Mouse (Mus musculus) induced T-regulatory cell, adult 2 months (primary cell): ENCODE data around the gene Tle4.
"Not testable (repeated sequence)": the region's sequence is repeated elsewhere in the genome, so short reads cannot be mapped to it uniquely, and the experiment has no call there.

Source experiments
- DNase-seq: peaks from one replicate; pipeline ENCODE4 v3.0.0-alpha.2; 2012; ENCODE audit warnings: low read depth

Tle4 gene

DNA sequence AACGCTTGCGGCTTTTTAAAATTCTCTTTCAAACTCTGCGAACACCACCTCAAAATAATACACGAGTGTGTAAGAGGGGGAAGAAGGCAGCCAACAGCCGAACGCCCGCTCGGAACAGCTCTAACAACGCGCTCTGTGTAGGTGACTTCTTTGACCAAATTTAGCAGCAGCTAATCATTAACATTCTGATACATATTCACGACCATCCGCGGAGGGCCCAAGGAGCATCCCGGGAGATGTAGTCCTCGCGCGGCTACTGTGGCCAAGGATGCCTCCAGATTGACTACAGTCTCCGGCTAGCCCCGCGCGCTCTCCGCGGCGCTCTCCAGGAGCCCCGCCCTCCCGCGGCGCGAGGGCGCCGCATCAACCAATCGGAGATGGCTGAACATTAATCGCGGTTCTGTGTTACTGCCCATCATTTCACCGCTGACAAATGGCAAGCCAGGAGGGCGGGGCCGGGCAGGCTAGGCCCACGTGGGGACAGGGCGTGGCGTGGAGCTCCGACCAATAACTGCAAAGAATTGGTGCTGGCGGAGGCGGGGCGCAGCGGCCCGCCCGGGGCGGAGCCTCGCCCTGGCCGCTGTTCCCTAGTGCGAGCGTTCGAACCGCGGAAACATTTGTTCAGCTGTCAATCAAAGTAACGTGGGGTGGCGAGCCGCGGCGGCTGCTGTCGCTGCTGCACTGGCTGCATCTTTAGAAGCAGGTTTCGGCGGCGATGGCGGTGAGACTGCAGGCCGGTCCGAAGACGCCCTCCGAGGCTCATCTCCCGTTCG lies at the start of gene Tle4:
Gene Tle4, minus strand, starts transcription at position 135 of the 773 bp plus-strand sequence.
- peak; percentile 99 for DNase-seq

DNA sequence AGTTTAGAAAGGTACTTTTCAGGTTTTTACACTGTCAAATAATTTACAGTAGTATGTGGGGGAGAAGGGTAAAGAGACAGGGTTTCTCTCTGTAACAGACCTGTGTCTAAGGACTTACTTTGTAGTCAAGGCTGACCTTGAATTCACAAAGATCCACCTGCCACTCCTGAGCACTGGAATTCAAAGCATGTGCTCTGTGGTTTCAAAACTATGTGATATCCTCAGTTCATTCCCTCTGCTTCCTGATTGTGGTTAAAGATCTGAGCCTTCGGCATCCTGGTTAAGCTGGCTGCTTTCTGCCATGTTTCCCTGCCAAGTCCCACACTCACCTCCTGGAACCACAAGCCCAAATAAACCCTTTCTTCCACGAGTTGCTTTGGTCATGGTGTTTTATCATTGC lies 47.8 kb upstream of the Tle4 start:
- DNase-seq: no peak

DNA sequence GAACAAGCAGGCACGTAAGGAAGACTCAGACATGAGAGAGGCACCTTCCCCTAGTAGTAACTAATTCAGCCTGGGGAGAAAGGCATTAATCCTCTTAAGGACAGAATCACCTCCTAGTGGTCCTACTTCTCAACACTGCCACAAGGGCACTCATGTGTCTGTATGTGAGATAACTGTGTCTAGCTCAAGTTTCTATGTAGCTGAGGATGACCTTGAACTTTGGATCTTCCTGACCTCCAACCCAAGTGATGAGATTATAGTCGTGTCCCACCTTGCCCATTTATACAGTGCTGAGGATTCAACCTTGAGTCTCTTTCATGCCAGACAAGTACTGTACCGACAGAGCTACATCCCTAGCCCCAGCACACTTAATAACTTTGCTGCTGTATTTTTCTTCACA lies 46.9 kb upstream of the Tle4 start:
- DNase-seq: no peak

DNA sequence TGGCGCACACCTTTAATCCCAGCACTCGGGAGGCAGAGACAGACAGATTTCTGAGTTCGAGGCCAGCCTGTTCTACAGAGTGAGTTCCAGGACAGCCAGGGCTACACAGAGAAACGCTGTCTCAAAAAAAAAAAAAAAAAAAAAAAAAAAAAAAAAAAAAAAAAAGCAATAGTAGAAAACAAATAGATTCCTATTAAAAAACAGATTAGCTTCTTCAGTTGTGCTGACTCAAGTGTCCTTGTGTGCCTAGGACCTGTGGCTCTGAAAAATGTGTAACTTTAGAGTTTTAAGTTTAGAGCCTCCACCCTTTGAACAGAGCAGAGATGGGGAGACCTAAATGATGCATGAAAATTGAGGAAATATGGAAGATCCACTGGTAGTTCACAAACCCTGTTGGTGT lies 45.2 kb upstream of the Tle4 start:
- not testable (repeated sequence) for DNase-seq

DNA sequence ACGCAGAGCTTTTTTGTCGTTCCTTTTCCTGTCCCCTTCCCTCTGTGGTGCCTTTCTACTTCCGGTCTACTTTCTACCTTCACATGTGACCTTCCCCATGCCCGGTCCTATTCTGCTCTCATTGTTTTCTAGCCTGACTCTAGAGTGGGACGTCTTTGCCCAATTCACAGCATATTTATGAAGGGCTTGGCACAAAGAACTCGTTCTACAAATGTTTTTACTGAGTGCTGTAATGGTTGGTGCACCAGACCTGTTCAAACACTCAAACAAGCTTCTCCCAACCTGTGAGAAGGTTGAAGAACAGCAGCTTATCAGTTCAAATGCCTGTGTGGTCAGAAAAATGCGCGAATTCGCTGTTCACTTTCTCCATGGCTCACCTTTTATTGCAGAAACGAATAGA lies 44.8 kb upstream of the Tle4 start:
- DNase-seq: no peak

DNA sequence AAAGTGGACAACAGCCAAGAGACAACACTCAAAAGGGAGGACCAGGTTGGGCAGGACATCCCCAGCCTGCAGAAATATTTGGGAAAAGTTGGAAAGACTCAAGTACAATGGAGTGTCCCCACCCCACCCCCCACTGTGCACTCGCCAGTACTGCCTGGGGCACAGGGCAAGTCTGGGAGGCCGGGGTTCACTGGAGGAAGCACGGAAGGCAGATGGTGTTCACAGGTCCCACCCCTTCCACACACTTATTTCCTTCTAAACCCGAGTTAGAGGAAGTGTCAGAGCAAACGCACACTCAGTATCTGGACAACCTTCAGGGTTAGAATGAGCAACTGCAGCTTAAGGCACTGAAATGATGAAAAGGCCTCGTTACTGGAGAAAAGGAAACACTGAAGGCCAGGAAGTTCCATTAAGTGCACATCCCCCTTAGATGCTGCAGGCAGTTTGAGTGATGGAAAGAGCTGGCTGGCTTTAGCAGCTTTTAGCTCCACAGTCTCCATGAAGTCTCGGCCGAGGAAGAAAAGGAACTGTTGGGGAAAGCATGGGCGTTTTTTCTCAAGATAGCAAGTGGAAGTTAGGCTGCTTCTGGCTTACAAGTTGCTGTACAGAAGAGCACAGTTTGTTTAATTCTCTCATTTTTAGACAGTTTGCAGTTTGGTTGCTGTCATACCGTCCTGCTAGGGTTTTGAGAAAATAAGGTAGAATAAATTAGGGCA lies 37.5 kb upstream of the Tle4 start:
- DNase-seq: no peak

DNA sequence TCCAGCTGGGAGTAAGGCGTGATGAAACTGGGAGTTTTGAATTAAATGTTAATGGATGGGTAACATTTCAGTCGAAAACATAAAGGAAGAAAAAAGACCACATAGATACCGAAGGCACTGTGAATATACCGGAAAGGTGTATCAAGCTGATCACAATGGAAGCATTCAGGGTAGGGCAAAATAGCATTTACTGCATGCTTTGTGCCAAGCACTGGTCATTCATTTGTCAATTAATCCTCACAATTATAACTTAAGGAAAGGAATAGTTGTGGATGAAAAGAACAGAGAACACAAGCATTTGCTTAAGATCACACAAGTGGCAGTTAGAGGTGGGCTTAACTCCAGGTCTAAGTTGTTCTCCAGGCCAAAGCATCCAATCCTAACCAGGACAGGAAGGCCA lies 25.5 kb upstream of the Tle4 start:
- DNase-seq: no peak

DNA sequence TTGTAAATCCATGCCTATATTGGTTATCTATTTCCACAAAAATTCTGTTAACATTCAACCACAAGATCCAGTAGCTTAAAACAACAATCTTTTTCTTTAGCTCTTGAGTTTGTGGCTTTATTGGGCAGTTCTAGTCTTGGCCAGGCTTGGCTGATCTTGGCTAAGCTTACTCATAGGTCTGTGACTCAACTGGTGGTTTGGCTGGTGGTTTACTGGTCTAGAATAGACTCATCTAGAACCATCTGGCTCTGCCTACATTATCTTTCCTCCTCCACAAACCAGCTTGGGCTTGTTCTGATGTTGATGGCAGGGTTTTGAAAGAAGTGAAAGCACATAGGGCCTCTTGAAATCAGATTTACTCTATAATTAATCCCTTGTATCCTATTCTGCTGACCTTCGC lies 22.7 kb upstream of the Tle4 start:
- peak; percentile 53 for DNase-seq

DNA sequence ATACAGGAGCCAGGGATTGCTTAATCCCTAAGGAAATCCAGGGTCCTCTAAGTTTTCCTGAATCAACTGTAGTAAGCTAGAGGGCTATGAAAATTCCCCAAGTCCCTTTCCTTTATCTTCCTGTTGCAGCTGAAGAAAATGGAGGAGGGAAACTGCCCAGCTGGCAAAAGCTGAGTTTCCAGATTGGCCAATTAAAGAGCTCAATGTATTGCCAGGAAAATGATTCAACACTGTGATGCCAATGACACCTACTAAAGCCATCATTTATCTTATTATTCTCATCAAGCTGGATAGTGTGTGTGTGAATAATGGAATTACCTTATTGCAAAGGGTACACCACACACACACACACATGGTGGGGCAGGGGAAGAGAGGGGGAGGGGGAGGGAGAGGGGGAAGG lies 22.0 kb upstream of the Tle4 start:
- DNase-seq: no peak

DNA sequence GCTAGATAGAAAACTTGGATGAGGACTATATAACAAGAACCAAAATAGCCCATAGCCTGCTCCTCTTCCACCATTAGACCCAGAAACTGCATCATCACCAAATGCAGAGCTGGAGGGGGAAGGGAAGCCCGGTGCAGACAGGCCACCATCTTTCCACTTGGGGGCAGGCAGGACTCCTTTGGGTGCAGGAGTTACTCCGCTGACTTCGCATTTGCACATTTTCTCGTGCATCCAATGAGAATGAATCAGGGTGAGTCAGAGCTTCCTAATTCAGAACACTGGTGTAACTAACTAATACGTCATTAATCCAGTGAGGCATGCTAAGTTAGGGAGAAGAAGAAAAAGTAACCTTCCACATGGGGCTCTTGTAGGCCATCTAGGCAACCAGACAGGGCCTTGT lies 17.0 kb upstream of the Tle4 start:
- no peak for DNase-seq

DNA sequence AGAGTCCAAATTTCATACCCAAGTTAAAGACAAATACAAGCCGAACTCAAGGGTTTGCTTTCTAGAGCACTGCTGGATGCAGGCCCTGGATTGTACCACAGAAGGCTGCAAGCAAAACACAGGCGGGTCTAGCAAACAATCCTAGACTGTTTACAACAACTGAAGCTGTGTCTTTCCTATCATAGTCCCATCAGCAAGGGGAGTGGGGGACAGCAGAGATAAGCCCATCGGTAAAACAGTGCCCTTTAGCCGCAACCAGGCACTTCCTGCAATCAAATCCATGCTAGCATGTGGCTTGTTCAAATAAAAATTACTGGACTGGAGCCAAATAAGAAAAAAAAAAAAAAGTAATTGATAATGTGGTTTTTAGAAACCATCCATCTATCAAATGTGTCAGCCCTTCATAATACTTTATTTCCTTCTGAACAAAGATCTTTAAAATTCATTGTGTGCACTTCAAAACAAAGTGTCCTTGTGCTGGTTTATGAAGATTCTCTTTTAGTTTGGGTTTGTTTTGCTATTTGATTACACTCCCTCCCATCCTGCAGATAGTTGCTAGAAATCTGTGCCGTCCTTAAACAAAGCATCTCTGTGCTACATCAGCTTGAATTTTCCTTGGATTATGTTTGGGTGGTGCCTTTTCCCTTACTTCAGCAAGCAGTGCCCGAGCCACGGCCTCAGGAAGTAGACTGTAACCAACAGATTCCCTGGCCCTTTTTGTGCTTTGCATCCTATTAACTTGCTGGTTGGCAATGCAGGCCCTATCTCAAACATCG lies 12.9 kb upstream of the Tle4 start:
- no peak for DNase-seq

DNA sequence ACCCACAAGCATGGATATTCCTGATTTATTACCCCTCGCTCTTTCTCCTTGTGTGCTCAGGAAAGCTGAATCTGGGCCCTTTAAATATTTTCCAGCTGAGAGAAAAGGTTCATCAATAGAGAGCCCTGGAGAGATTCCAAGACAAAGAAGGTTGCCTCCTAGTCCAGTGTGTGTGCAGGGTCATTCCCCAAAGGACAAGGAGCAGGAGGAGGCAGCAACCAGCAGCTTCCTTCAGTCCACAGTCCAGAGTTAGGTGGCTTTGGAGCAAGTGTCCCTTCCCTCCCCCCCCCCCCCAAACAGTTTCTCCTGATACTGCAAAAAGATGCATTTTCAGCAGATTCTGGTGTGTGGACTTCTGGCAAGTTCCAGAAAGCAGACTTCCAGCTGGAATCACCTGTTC lies 3.0 kb upstream of the Tle4 start:
- DNase-seq: no peak

DNA sequence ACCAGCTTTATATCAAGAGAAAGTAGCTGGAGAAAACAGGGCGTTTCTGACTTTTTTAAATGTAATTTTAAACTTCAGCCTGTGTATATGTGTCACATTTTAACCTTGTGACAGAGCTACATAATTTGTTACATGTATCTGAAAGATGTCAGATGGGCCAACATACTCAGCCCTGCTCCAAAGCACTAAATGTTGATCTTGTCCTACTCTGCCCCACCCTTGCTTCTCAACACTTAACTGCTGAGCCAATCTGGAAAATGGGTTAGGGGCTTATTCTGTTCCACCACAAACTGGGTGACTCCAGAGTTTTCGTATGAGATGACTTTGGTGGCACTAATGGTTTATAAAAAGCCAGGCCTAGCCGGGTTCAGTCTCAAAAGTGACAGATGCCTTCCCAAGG lies 2.5 kb upstream of the Tle4 start:
- DNase-seq: no peak

DNA sequence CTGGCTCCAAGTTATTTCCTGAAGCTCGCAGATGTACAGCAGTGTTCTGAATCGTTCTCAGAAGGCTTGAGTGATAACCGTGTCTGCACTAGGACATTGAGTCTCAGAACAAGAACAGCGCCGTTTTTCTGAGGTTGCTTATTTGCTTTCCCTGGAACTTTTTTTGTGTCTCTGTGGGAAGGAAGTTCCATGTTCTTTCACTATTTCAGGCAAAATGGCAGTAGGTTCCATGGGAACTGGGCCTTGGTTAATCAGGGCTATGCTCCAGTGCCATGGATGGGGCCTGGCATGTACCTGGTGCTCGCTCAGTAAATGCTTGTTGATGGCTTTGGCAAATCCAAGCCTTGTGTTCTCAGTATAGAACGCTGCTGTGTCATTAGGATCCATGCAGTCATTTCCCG lies 2.0 kb upstream of the Tle4 start:
- peak; percentile 26 for DNase-seq

DNA sequence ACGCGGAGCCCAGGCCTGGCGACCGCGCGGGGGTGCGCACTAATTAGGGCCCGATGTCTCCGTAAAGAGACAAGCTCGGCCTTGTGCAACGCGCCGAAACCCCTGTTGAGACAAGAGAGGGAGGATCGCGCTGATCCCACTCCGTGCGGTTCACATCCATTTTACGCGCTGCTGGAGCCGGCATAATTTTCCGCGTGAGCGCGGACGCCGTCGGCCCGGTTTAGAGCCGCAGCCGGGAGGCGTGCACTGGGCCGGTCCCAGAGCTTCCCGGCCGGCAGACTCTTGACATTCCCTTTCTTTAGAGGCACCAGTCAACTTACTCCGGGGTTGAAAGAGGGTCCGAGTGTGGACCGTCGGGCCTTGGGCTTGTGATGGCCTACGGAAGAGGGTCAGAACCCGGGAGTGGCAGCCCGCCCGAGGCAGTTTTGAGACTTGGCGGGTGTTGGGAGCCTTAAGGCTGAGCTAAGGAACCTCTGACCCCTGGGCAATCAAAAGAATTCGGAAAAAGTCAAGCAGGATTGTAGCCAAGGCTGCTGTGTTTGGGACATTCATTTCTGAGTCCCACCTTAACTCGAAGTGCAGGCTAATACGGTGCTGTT lies 938 bp upstream of the Tle4 start:
- no peak for DNase-seq

DNA sequence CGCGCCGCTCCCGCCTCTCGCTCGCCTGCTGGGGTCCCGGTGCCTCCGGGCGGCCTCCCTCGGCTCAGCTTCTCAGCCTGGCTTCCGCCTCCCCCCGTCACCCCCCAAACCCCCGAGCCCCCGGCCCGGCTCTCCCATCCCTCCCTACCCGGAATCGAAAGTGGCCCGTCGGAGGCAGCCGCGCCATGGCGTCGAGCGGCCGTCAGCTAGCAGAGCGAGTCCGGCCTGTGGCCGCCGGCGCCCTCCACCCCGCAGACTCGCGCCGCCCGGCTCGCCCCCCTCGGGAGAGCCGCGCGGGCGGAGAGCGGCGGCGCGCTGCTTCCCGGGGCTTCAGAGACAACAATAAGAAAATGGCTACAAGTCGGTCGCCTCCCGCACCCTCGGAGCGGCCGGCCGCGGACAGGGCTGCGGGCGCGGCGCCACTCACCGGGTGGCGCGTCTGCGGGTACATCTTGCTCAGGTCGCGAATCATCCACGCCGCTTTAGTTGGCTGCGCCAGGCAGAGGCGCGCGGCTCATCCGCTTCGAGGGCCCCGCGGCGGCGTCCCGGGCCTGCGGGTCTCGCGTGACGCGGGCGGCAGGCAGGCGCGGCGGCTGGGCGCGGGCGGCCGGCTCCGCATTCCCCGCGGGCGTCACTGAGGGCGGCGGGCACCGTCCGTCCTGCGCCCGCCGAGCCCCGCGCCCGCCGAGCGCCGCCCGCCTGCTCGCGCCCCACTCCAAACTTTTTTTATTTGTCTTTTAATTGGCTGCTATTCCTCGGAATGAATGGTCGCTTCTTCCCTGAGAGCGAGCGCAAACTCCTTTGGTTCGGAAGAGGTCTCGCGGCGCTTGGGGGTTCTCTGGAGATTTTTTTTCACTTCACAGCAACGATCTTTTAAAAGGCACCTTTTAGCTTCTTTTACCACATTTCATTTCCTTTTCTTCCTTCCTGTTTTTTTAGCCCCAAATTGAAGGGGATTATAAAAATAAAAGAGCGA lies 622 bp downstream of the Tle4 start:
- peak; percentile 68 for DNase-seq

DNA sequence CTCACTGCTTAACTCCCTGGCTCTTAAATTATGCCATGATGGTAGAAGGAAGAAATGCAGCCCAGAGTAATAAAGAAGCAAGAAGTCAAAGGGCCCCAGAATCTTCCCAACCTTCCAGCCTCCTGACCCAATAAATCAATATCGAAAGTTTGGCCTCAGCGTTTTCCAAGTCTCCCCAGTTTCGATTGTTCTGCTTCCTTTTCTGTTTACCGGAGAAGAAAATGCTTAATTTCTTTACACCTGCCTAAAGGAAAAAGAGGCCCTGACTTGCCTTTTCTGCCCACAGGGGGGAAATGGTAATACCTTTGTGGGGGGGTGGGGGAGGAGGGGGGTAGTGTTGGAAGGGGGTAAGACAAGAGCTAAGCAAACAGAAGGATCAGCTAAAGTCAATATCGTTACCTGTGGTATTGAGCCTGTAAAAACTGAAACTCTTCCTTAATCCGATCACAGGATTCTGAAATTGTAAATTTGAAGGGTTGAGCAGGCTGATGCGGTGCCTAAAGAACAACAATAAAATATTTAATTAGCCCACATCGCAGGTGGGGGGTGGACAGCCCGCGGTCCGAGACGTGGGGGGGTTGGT lies 1.4 kb downstream of the Tle4 start:
- DNase-seq: peak; percentile 60

DNA sequence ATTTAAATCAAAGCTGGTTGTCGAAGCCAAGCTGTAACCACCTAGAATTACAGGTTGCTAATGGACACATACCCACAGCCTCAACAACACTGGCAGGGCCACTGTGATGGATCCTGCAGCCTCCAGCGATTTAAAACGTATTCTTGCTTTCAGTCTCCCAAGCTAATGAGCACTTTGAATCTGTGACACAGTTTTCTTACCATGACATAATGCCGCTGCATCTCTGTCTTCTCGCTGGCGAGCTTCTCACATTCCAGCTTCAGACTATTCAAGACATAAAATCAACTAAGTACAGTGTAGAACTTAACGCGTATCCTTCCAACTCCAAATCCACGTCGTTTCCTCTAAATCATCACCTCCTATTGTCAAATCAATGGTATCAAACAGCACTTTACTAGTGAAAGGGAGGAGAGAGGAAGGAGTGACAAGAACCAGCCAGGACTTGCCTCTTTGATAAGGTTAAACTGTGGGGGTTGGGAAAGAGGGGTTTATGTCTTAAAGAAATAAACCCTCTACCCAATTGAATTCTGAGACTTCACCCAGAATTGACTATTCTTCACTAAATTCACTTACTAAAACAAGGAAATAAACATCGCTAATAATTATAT lies 2.4 kb downstream of the Tle4 start:
- no peak for DNase-seq

DNA sequence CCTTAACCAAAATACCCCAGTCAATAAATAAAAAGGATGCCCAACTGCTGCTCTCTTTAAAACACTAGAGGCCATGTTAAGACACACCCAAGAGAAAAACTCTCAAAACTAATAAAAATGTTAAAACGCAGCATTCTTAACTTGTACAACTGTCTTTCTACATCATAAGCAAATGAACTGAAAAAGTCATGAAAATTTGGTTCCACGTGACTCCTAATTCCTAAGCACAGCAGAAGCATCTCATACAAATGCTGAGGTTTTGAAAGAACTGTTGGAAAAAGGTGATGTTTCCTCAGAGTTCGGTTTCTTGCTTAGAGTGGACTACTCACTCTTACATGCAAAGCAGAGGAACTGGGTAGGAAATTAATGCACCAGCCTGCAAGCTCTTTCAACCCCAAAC lies 3.3 kb downstream of the Tle4 start:
- no peak for DNase-seq

DNA sequence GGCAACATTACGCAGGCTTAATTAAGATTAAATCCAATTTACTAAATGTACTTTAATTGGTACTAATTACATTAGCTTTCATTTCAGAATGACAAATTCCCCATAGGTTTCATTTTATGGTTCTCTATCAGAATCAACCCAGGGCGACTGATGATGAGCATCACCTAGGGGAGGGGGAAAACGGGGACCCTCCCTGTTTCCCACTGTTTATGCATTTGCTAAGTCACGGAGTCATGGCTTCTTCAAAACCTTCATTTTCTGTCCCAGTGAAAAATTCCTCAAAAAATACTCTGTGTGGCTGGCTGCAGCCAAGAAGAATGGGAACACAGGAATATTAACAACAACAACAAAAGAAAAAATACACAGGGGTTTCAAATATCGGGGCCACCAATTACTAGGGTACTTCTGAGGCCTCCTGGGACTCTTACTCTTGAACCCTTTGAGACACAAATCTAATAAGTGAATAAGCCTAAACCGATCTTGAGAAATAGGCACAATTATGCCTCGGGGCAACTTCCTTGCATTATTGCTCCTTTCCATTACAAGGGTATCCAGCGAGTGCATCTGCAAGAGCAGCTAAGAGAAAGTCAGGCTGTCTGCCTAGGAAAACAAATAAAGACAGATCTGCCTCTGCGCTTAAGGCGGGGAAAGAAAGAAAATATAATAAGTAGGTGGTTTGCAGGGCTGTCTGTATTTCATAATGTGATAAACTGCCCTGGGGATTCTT lies 5.9 kb downstream of the Tle4 start:
- no peak for DNase-seq
